Mouse (Mus musculus) gastrocnemius, postnatal 25 days (tissue): Measurements from ENCODE around the gene Adgrg7. TPM values are rescaled to one million over a fixed set of nuclear protein-coding genes. Genes with fewer than 3 reads are reported as not detected.

ENCODE experiments used
- DNase-seq: peaks from one replicate; pipeline ENCODE4 v3.0.0; 2022
- long read RNA-seq, 2 experiments: library from polyadenylated mRNA; stranded (forward); transcript quantifications; one replicate each; pipeline ENCODE4 v2.0.0; 2021
- total RNA-seq, 2 experiments: library from RNA; stranded (reverse); gene quantifications; 1 replicate in 1 of 2; 2 replicates in 1 of 2; pipeline ENCODE4 v1.2.3; 2021

Adgrg7 gene
- total RNA-seq, result not detected
- long read RNA-seq, experiment 1, result 0 reads
- long read RNA-seq, experiment 2, result 0 reads

- no peak for DNase-seq
Measured at GRCm38 (mm10) chr16:56795481-56796139, at the start of gene Adgrg7. TSS of gene Adgrg7 (minus strand) at chr16:56795855.

DNA sequence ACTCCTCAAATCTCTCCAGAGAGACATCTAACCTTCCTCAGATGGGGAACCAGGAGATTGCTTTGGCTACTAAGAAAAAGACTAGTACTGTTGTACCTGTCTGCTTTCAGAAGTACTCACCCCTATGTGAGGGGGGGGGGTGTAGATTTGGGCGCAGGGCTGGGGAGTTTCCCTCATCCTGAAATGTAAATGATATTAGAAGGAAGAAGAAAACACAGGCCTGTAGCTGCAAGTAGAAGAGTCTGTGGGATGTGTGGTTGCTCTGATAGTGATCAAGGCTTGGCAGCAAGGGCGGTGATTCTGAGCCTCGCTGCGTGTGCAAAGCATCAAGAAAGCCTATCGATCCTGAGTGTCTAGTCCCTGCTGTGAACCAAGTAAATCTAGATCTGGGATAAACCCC is 47.3 kb upstream of the Adgrg7 start:
- DNase-seq, result no peak

DNA sequence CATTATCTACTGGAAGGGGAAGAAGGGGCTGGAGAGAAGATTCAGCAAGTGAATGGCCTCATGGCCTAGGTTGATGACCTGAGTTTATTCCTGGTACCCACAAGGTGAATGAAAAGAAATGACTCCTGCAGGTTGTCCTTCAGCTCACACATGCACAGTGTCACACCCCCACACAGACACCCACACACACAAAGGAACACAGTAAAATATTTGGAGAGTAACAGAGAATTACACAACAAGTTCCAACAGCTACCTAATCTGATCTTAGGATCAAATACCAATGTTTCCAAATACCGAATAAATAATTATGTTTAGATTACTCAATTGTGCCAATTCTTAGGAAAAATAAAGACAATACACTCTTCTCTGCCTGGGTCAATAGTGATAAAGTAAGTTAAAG is 37.7 kb upstream of the Adgrg7 start:
- no peak for DNase-seq

- no peak for DNase-seq
Measured at GRCm38 (mm10) chr16:56831986-56832385, 36.3 kb upstream of the Adgrg7 start.

- DNase-seq, result no peak
Measured at GRCm38 (mm10) chr16:56801370-56802109, 5.9 kb upstream of the Adgrg7 start.

- no peak for DNase-seq
Measured at GRCm38 (mm10) chr16:56800946-56801345, 5.3 kb upstream of the Adgrg7 start.

GRCm38 (mm10) chr16:56800469-56800868 is 4.8 kb upstream of the Adgrg7 start:
- DNase-seq, result no peak

- no peak for DNase-seq
Measured at GRCm38 (mm10) chr16:56799541-56800029, 3.9 kb upstream of the Adgrg7 start.

DNA sequence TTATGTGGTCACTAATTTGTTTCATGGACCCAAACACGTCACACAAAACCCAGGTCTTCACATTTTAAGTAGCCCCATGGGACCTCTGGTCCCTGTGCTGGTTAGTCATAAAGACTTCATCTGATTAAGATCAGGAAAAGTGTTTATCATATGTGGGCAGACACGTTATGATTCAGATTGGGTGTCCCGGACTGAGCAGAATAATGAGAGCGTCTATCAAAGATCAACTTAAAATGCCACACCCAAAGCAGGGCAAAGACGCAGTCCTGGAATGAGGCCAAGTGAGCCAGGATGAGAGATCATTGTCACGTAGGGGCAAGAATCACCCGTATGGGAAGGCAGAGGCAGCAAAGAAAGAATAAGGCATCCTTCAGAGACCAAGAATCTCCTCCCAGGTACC is 3.2 kb upstream of the Adgrg7 start:
- DNase-seq, result no peak

DNA sequence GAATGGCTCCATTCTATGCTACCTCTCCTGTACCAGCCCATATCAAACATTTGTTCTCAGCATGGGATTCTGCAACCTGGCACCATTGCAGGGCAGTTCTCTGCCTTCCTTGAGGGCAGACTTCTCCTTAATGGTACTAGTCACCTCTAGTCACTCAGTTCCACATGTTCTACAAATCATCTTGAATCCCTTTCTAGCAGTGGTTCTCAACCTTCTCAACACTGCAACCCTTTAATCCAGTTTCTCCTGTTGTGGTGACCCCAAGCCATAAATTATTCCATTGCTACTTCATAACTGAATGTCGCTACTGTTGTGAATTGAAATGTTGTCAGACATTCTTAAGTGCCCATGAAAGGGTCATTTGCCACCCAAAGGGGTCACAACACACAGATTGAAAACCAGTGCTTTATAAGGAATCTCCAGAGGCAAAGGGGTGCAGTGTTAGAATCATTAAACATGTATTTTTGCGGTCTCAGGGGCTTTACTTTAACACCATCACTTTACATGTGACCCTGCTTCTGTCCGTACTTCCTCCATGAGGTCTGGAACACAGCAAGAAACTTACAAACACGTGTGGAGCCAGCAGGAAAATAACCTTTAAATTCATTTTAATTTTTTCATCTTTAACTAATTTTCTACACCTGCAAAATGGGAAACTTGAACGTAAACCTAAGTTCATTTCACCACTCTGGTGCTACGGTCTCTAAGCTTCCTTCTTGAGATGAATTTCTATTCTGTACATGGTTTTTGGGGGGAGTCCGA is 1.1 kb downstream of the Adgrg7 start:
- no peak for DNase-seq

DNA sequence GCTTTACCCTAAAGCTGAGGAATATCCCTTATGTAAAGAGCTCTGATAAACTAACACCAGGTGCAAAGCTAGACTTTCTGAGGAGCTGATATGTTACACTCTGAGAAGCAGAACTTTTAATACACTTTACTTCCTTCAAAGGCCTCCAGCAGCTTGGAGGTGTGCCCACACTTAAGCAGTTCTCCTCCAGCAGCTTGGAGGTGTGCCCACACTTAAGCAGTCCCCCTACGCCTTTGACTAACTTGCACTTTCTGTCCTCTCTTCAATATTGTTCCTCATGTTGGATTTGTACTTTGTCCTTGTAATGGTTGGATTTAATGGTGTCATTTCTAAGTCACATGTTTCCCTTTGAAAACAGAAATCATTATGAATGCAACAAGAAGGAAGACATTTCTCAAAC is 1.9 kb downstream of the Adgrg7 start:
- DNase-seq, result no peak

DNA sequence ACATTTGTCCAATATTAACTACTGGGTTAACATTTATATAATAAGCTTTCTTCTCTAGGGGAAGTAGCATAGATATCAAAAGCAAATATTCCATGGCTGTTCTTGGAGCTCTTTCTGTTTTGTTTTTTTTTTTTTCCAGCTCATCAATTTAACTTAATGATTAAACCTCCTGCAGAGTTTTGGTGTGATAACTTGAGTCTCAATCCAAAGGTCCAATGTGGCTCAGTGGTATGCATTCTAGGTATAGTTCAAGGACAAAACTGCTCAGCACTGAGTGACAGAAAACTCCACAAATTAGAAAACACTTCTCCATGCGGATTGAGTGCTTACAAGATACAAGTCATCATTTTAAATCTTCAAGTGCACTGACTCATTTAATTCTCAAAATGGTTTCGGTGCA is 9.7 kb downstream of the Adgrg7 start:
- DNase-seq, result no peak

DNA sequence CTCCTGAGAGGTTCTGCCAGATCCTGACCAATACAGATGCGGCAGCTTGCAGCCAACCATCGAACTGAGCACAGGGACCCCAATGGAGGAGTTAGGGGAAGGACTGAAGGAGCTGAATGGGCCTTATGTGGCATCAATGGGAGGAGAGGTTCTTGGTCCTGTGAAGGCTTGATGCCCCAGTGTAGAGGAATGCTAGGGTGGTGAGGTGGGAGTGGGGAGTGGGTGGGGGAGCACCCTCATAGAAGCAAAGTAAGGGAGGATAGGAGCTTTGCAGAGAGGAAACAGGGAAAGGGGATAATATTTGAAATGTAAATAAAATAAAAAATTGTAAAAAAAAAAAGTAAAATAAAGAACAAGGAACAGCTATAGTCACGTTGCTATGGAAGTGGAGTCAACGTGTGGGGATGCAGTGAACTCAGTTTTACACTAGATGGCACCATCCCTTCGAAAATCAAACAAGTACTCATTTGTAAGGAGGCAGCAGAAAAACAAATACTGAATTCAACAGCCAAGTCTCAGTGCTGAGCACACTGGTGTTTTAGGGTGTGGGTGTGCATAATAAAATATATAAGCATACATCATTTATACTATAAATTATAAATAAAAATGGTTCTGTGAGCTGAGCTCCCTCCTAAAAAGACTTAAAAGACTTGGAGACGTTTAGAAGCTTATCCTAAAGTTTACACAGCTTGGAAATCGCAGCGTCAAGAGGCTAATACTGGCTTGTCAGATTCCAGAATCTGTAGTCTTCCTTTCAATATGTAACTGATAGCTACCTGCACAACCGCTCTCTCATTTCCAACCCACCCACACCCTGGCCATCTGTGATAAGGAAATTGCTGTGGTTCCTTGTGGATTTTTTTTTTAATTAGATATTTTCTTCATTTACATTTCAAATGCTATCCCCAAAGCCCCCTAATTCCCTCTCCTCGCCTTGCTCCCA is 24.2 kb downstream of the Adgrg7 start:
- DNase-seq, result no peak

GRCm38 (mm10) chr16:56729060-56729459 is 66.6 kb downstream of the Adgrg7 start:
- no peak for DNase-seq

DNA sequence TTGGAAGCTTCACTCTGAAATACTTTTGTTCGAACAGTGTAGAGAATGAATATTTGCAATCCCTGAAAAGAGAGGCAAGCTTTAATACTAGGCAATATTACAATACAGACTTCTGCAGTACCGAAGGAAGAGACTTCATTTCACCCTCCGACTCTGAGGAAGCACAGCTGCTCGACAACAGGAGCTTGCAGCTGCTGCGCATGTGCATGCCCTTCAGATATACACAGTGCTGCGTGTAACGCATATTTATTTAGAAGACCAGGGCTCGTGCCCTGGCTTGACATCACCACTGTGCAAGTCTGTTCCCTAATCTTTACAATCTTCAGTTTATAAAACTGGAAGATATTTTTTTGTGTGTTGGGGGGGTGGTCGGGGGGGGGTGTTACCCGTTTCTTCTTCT is 70.7 kb downstream of the Adgrg7 start:
- no peak for DNase-seq

- no peak for DNase-seq
Measured at GRCm38 (mm10) chr16:56722357-56722756, 73.3 kb downstream of the Adgrg7 start.

- no peak for DNase-seq
Measured at GRCm38 (mm10) chr16:56719031-56719430, 76.6 kb downstream of the Adgrg7 start.

DNA sequence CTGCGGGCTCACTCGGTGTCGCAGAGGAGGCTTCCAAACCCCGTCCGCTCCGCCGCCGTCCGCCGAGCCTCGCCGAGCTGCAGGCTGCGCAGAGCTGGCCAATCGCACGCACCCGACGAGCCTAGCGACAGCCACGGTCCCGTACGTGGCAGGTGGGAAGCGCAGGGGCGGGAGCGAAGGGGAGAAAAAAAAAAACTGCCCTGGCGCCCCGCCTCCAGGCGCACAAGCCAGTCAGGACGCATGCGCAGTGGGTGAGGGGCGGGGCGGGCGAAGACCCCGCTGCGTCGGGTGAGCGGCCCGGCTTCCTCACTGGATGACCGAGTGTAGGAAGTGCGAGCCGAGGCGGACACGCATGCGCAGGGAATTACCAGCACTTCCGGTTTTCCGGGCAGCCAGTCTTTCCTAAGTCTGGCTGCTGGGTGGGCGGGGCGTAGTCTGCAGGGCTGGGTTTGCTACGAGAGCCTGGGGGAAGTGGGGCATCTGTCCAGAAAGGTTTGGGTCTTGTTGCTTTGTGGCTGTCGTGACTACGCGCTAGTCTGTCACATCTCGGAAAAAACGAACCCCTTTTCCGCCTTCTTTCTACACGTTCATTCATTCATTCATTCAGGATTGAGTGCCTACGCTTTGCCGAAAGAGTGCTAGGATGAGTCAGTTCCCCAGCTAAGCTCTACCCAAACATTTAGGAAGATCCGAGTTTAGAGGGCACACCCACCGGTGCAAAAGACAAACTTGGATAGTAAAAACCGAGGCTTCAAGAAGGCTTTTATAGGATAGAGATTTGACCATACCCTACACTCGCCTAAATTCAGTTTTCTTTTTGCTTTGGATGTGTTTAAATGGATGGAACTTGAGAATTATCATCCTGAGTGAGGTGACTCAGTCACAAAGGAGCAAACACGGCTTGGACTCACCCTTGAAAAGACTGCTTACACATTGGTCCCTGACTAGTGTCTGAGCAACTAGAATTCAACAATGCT is 78.1 kb downstream of the Adgrg7 start, which contains the start of gene Tfg:
Gene Tfg (minus strand): TSS at position 227 of the 977 bp plus-strand sequence.
- DNase-seq, result peak; percentile 99

- no peak for DNase-seq
Measured at GRCm38 (mm10) chr16:56716557-56717179, 79.0 kb downstream of the Adgrg7 start.

- no peak for DNase-seq
Measured at GRCm38 (mm10) chr16:56715608-56716007, 80.0 kb downstream of the Adgrg7 start.
